Mouse (Mus musculus) heart, embryonic 15.5 days (tissue): ENCODE measurements around the gene Rcc2. TPM values are rescaled to one million over a fixed set of nuclear protein-coding genes. Genes with fewer than 3 reads are reported as not detected.

Source experiments
- ATAC-seq: fragments of 200-750 bp; cut with Nextera tagmentation; replicated peaks from 2 replicates; pipeline ENCODE4 v1.8.0; 2017; ENCODE audit warnings: low read depth, moderate TSS enrichment; ENCODE audit not compliant: insufficient number of reproducible peaks, insufficient read depth, low FRiP score
- H3K27ac ChIP-seq: fragments of 300-500 bp; sonication (generic); 2 replicates; pipeline ENCODE4 v1.5.1; 2015; ENCODE audit warnings: mild to moderate bottlenecking, inconsistent platforms
- H3K27me3 ChIP-seq: fragments of 300-500 bp; sonication (generic); 2 replicates; pipeline ENCODE4 v1.6.1; 2015; ENCODE audit warnings: inconsistent platforms
- H3K36me3 ChIP-seq: fragments of 300-500 bp; sonication (generic); 2 replicates; pipeline ENCODE4 v1.6.1; 2015; ENCODE audit warnings: mild to moderate bottlenecking, inconsistent platforms
- H3K4me1 ChIP-seq: fragments of 300-500 bp; sonication (generic); replicated peaks from 2 replicates; pipeline ENCODE4 v1.6.1; 2015; ENCODE audit warnings: inconsistent platforms
- H3K4me2 ChIP-seq: fragments of 300-500 bp; sonication (generic); 2 replicates; pipeline ENCODE4 v1.6.1; 2015; ENCODE audit warnings: inconsistent platforms, mild to moderate bottlenecking, moderate library complexity
- H3K4me3 ChIP-seq: fragments of 300-500 bp; sonication (generic); 2 replicates; pipeline ENCODE4 v1.5.1; 2015; ENCODE audit warnings: mild to moderate bottlenecking, inconsistent platforms
- H3K9ac ChIP-seq: fragments of 300-500 bp; sonication (generic); 2 replicates; pipeline ENCODE4 v1.6.1; 2015; ENCODE audit warnings: mild to moderate bottlenecking, inconsistent platforms
- H3K9me3 ChIP-seq: fragments of 300-500 bp; sonication (generic); replicated peaks from 2 replicates; pipeline ENCODE4 v1.6.1; 2016; ENCODE audit warnings: inconsistent platforms
- WGBS: fragments of 180-500 bp; shearing (Covaris S2); methylation state at CpG from one replicate; pipeline ENCODE4 v1.1.7; 2015; ENCODE audit warnings: mixed read lengths; 5-methylcytosine and 5-hydroxymethylcytosine counted together
- microRNA-seq: library from miRNA; unstranded; fragments of <30 nt; microRNA quantifications from one replicate; pipeline ENCODE4, GENCODE M21; 2016
- polyA plus RNA-seq: library from polyadenylated mRNA; unstranded; fragments of >200 nt; fragmentation: Nextera tagmentation; extraction: Ambion mirVana; gene quantifications from 2 replicates; pipeline ENCODE4 v1.2.1, GENCODE M21; 2015

Gene Rcc2
- polyA plus RNA-seq, 1 experiment from 2014 or later = 13.9 TPM

- H3K4me3 ChIP-seq = no peak overlapping the region
- WGBS = 15% methylated on average over 9 of the region's 9 CpGs
- no peaks in the 10 kb centered on the region; the same call in 1 of the 2 replicates for H3K27me3 ChIP-seq
- H3K4me2 ChIP-seq = no peak overlapping the region
- H3K27ac ChIP-seq = no peak overlapping the region
- no peak for ATAC-seq
- H3K4me1 ChIP-seq = no peaks in the 10 kb centered on the region
- H3K9ac ChIP-seq = no peak overlapping the region
- H3K9me3 ChIP-seq = no peaks in the 10 kb centered on the region
- H3K36me3 ChIP-seq = no peaks in the 10 kb centered on the region
Measured at GRCm38 (mm10) chr4:140763158-140763557, 62.8 kb downstream of the Rcc2 start.

GRCm38 (mm10) chr4:140765936-140766335 lies 65.6 kb downstream of the Rcc2 start:
- Histone ChIP-seq H3K27ac (no peak overlapping the region), H3K9me3 (no peaks in the 10 kb centered on the region), H3K36me3 (no peaks in the 10 kb centered on the region), H3K4me1 (peaks cover 8% of the 10 kb centered on the region), H3K4me2 (no peak overlapping the region), H3K27me3 (no peaks in the 10 kb centered on the region; the same call in 1 of the 2 replicates), H3K9ac (no peak overlapping the region), H3K4me3 (no peak overlapping the region)
- ATAC-seq = no peak
- 66% methylated on average over 3 of the region's 3 CpGs for WGBS

- WGBS = 87% methylated on average over 5 of the region's 5 CpGs
- H3K27ac ChIP-seq = no peak overlapping the region
- no peak overlapping the region for H3K4me3 ChIP-seq
- no peaks in the 10 kb centered on the region; the same call in 1 of the 2 replicates for H3K27me3 ChIP-seq
- H3K4me2 ChIP-seq = no peak overlapping the region
- no peak overlapping the region for H3K9ac ChIP-seq
- ATAC-seq = no peak
- H3K9me3 ChIP-seq = no peaks in the 10 kb centered on the region
- no peaks in the 10 kb centered on the region for H3K36me3 ChIP-seq
- peaks cover 11% of the 10 kb centered on the region for H3K4me1 ChIP-seq
Measured at GRCm38 (mm10) chr4:140768973-140769372, 68.6 kb downstream of the Rcc2 start.

- no peaks in the 10 kb centered on the region for H3K36me3 ChIP-seq
- 8% methylated on average over 13 of the region's 13 CpGs for WGBS
- H3K9ac ChIP-seq = peak overlapping the region; percentile 53; the same call in 1 of the 2 replicates
- peak overlapping the region; percentile 51 for H3K4me3 ChIP-seq
- ATAC-seq = peak; percentile 63
- H3K27ac ChIP-seq = peak overlapping the region; percentile 69
- H3K27me3 ChIP-seq = no peaks in the 10 kb centered on the region; the same call in 1 of the 2 replicates
- H3K4me2 ChIP-seq = peak overlapping the region; percentile 62
- H3K9me3 ChIP-seq = no peaks in the 10 kb centered on the region
- H3K4me1 ChIP-seq = peaks cover 11% of the 10 kb centered on the region
Measured at GRCm38 (mm10) chr4:140770433-140770832, 70.1 kb downstream of the Rcc2 start.

GRCm38 (mm10) chr4:140771091-140771490 lies 70.8 kb downstream of the Rcc2 start:
- Histone ChIP-seq H3K36me3 (no peaks in the 10 kb centered on the region), H3K27me3 (no peaks in the 10 kb centered on the region; the same call in 1 of the 2 replicates), H3K4me2 (no peak overlapping the region), H3K4me1 (peaks cover 11% of the 10 kb centered on the region), H3K4me3 (no peak overlapping the region), H3K27ac (no peak overlapping the region), H3K9me3 (no peaks in the 10 kb centered on the region), H3K9ac (no peak overlapping the region)
- no peak for ATAC-seq
- WGBS = 34% methylated on average over 4 of the region's 4 CpGs

Small RNAs within 50 kb of the gene (microRNA-seq; reads per million reads assigned to microRNA genes)
- gene Gm23045 = not detected
- gene Gm25951 = not detected

Other genes starting within 250 kb of the Rcc2 start
- gene Arhgef10l, start 34.5 kb upstream of the Rcc2 start, polyA plus RNA-seq = 15.3 and 21.8 TPM in 2 replicates
- 0.30 TPM in 1 of 2 replicates, not detected in the other for gene Padi6, start 42.1 kb downstream of the Rcc2 start, polyA plus RNA-seq
- 1.9 and 2.5 TPM in 2 replicates for gene Padi4, start 73.7 kb downstream of the Rcc2 start, polyA plus RNA-seq
- 0.14 and 0.34 TPM in 2 replicates for gene Padi3, start 110.1 kb downstream of the Rcc2 start, polyA plus RNA-seq
- gene Padi1, start 145.2 kb downstream of the Rcc2 start, polyA plus RNA-seq = 0.05 and 0.08 TPM in 2 replicates
- 1.2 and 3.1 TPM in 2 replicates for gene Padi2, start 205.8 kb downstream of the Rcc2 start, polyA plus RNA-seq